Mouse (Mus musculus): ENCODE data around the gene Zfp775. TPM values are rescaled to one million over a fixed set of nuclear protein-coding genes. Genes with fewer than 3 reads are reported as not detected.

The Zfp775 gene
- polyA plus RNA-seq, 1 experiment from 2014 or later, result 5.2 TPM

DNA sequence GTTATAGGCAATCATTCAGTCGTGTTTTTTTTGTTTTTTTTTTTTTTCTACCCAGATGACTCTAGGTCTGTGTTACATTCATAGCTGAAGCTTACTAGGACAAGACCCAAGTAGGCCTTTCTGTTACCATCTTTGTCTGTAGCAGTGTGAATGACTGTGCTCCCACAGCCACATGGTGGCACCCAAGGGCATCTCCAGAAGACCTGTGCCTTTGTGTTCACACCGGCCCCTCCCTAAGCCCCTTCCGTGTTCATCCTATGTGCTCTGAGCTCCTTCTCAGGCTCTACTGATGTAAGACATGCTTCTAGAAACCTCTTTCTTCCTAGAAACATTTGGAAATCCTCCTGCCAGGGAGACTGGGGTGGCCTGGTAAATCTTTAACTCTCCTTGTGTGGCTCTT is 45.1 kb downstream of the Zfp775 start, which contains the start of gene Gimap8:
TSS of gene Gimap8 (plus strand) at position 240 of the 400 bp plus-strand sequence.
- Histone ChIP-seq H3K4me2 (ENCODE audit: low read depth, low read length) (0 out of 2 replicates have a peak within 1 kb of the TSS, but pooled peaks have one; percentile 3), H3K36me3 (ENCODE audit: control insufficient read depth, insufficient read depth, low read length) (no peaks in the 10 kb centered on the region), H3K4me1 (ENCODE audit: control insufficient read depth, insufficient read depth, low read length) (no peaks in the 10 kb centered on the region), H3K4me3 (replicated peaks; ENCODE audit: low read length) (no peak within 1 kb of the TSS), H3K27me3 (ENCODE audit: control insufficient read depth, insufficient read depth, low read length) (no peaks in the 10 kb centered on the region), H3K9me3 (replicated peaks; ENCODE audit: control insufficient read depth, low read length) (no peaks in the 10 kb centered on the region), H3K9ac (ENCODE audit: low read length) (no peak within 1 kb of the TSS), H3K27ac (ENCODE audit: low read length) (no peak within 1 kb of the TSS)
- no peak; the same call in 1 of the 2 replicates for ATAC-seq (ENCODE audit: insufficient read depth, low FRiP score)
- WGBS, result 40% methylated on average over 3 of the region's 3 CpGs

DNA sequence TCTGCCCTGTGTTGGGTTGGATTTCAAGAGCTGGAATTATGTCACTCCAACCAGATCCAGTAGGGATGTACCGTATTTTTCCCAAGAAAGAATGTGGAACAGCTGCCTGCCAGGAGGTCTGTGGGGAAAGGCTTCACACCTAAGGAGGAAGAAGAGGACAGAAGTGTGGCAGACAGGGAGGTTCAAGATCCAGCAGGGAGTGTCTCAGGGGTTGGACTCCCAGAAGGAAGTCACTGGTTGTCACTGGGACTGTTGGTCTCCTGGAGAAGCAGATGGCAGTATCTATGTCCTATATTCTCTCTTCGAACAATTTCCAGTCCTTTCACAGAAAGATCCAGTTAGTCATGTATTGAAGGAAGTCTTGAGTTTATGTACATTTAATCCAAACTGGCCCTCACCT is 45.7 kb downstream of the Zfp775 start:
- Histone ChIP-seq H3K9me3 (replicated peaks; ENCODE audit: control insufficient read depth, low read length) (no peaks in the 10 kb centered on the region), H3K4me1 (ENCODE audit: control insufficient read depth, insufficient read depth, low read length) (no peaks in the 10 kb centered on the region), H3K36me3 (ENCODE audit: control insufficient read depth, insufficient read depth, low read length) (no peaks in the 10 kb centered on the region), H3K27ac (ENCODE audit: low read length) (no peak overlapping the region), H3K9ac (ENCODE audit: low read length) (no peak overlapping the region), H3K4me2 (ENCODE audit: low read depth, low read length) (0 out of 2 replicates have a peak overlapping the region, but pooled peaks have one; percentile 3), H3K27me3 (ENCODE audit: control insufficient read depth, insufficient read depth, low read length) (no peaks in the 10 kb centered on the region), H3K4me3 (replicated peaks; ENCODE audit: low read length) (no peak overlapping the region)
- ATAC-seq (ENCODE audit: insufficient read depth, low FRiP score), result no peak
- WGBS, result 66% methylated on average over 2 of the region's 2 CpGs

- no peaks in the 10 kb centered on the region for H3K36me3 ChIP-seq (ENCODE audit: control insufficient read depth, insufficient read depth, low read length)
- H3K27ac ChIP-seq (ENCODE audit: low read length), result no peak overlapping the region
- no peak for ATAC-seq (ENCODE audit: insufficient read depth, low FRiP score)
- no peaks in the 10 kb centered on the region for H3K4me1 ChIP-seq (ENCODE audit: control insufficient read depth, insufficient read depth, low read length)
- WGBS, result 85% methylated on average over 4 of the region's 4 CpGs
- H3K9ac ChIP-seq (ENCODE audit: low read length), result no peak overlapping the region
- no peaks in the 10 kb centered on the region for H3K9me3 ChIP-seq (replicated peaks; ENCODE audit: control insufficient read depth, low read length)
- no peak overlapping the region for H3K4me3 ChIP-seq (replicated peaks; ENCODE audit: low read length)
- no peak overlapping the region for H3K4me2 ChIP-seq (ENCODE audit: low read depth, low read length)
- no peaks in the 10 kb centered on the region for H3K27me3 ChIP-seq (ENCODE audit: control insufficient read depth, insufficient read depth, low read length)
Observed at GRCm38 (mm10) chr6:48648779-48649178, 46.9 kb downstream of the Zfp775 start.

- no peak overlapping the region for H3K9ac ChIP-seq (ENCODE audit: low read length)
- no peaks in the 10 kb centered on the region for H3K36me3 ChIP-seq (ENCODE audit: control insufficient read depth, insufficient read depth, low read length)
- ATAC-seq (ENCODE audit: insufficient read depth, low FRiP score), result no peak
- 84% methylated on average over 9 of the region's 9 CpGs for WGBS
- no peak overlapping the region for H3K27ac ChIP-seq (ENCODE audit: low read length)
- no peaks in the 10 kb centered on the region for H3K9me3 ChIP-seq (replicated peaks; ENCODE audit: control insufficient read depth, low read length)
- no peak overlapping the region for H3K4me3 ChIP-seq (replicated peaks; ENCODE audit: low read length)
- no peaks in the 10 kb centered on the region for H3K4me1 ChIP-seq (ENCODE audit: control insufficient read depth, insufficient read depth, low read length)
- H3K4me2 ChIP-seq (ENCODE audit: low read depth, low read length), result no peak overlapping the region
- no peaks in the 10 kb centered on the region for H3K27me3 ChIP-seq (ENCODE audit: control insufficient read depth, insufficient read depth, low read length)
Observed at GRCm38 (mm10) chr6:48650041-48650440, 48.2 kb downstream of the Zfp775 start.

DNA sequence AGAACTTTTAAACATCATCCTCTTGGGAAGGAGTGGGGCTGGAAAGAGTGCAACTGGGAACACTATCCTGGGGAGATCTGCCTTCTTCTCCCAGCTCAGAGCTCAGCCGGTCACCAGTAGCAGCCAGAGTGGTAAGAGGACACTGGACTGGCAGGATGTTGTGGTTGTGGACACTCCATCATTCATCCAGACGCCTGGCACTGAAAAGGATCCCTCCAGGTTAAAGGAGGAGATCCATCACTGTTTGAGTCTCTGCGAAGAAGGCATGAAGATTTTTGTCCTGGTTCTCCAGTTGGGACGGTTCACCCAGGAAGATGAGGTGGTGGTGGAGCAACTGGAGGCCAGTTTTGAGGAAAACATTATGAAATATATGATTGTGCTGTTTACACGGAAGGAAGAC is 56.9 kb downstream of the Zfp775 start:
- no peak for ATAC-seq (ENCODE audit: insufficient read depth, low FRiP score)
- no peak overlapping the region for H3K4me3 ChIP-seq (replicated peaks; ENCODE audit: low read length)
- no peak overlapping the region for H3K27ac ChIP-seq (ENCODE audit: low read length)
- H3K4me2 ChIP-seq (ENCODE audit: low read depth, low read length), result no peak overlapping the region
- H3K4me1 ChIP-seq (ENCODE audit: control insufficient read depth, insufficient read depth, low read length), result no peaks in the 10 kb centered on the region
- no peak overlapping the region for H3K9ac ChIP-seq (ENCODE audit: low read length)
- no peaks in the 10 kb centered on the region for H3K27me3 ChIP-seq (ENCODE audit: control insufficient read depth, insufficient read depth, low read length)
- no peaks in the 10 kb centered on the region for H3K36me3 ChIP-seq (ENCODE audit: control insufficient read depth, insufficient read depth, low read length)
- H3K9me3 ChIP-seq (replicated peaks; ENCODE audit: control insufficient read depth, low read length), result no peaks in the 10 kb centered on the region
- WGBS, result 57% methylated on average over 5 of the region's 5 CpGs

DNA sequence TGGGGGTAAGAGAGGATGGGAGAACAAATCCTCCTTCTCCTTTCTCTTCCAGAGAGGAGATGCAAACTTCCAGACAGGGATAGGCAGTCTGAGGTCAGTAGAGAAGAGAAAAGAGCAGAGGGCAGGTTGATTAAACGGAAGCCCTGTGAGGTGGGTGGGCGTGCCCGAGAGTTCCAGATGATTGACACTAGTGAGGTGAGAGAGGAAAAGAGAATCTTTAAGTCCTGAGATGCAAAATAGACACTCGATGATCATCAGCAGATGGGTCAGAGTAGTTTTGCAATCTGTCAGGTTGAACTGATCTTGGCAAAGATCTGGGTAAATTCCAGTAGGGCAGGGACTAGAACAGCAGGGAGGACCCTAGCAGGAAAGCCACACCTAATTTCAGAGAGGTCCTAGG is 62.9 kb downstream of the Zfp775 start:
- no peak for ATAC-seq (ENCODE audit: insufficient read depth, low FRiP score)
- no peak overlapping the region for H3K27ac ChIP-seq (ENCODE audit: low read length)
- 73% methylated on average over 4 of the region's 4 CpGs for WGBS

GRCm38 (mm10) chr6:48665471-48665870 is 63.6 kb downstream of the Zfp775 start:
- H3K4me3 ChIP-seq (replicated peaks; ENCODE audit: low read length), result no peak overlapping the region
- H3K27me3 ChIP-seq (ENCODE audit: control insufficient read depth, insufficient read depth, low read length), result no peaks in the 10 kb centered on the region
- no peaks in the 10 kb centered on the region for H3K4me1 ChIP-seq (ENCODE audit: control insufficient read depth, insufficient read depth, low read length)
- ATAC-seq (ENCODE audit: insufficient read depth, low FRiP score), result no peak
- no peak overlapping the region for H3K4me2 ChIP-seq (ENCODE audit: low read depth, low read length)
- no peak overlapping the region for H3K27ac ChIP-seq (ENCODE audit: low read length)
- H3K9me3 ChIP-seq (replicated peaks; ENCODE audit: control insufficient read depth, low read length), result no peaks in the 10 kb centered on the region
- no peak overlapping the region for H3K9ac ChIP-seq (ENCODE audit: low read length)
- no peaks in the 10 kb centered on the region for H3K36me3 ChIP-seq (ENCODE audit: control insufficient read depth, insufficient read depth, low read length)
- 94% methylated on average over 9 of the region's 9 CpGs for WGBS

More for the DNA sequence above, 62.9 kb downstream of the Zfp775 start:
- H3K4me2 ChIP-seq (ENCODE audit: low read depth, low read length), result no peak overlapping the region
- no peak overlapping the region for H3K9ac ChIP-seq (ENCODE audit: low read length)
- H3K36me3 ChIP-seq (ENCODE audit: control insufficient read depth, insufficient read depth, low read length), result no peaks in the 10 kb centered on the region
- no peaks in the 10 kb centered on the region for H3K9me3 ChIP-seq (replicated peaks; ENCODE audit: control insufficient read depth, low read length)
- H3K4me3 ChIP-seq (replicated peaks; ENCODE audit: low read length), result no peak overlapping the region
- H3K4me1 ChIP-seq (ENCODE audit: control insufficient read depth, insufficient read depth, low read length), result no peaks in the 10 kb centered on the region
- H3K27me3 ChIP-seq (ENCODE audit: control insufficient read depth, insufficient read depth, low read length), result no peaks in the 10 kb centered on the region

DNA sequence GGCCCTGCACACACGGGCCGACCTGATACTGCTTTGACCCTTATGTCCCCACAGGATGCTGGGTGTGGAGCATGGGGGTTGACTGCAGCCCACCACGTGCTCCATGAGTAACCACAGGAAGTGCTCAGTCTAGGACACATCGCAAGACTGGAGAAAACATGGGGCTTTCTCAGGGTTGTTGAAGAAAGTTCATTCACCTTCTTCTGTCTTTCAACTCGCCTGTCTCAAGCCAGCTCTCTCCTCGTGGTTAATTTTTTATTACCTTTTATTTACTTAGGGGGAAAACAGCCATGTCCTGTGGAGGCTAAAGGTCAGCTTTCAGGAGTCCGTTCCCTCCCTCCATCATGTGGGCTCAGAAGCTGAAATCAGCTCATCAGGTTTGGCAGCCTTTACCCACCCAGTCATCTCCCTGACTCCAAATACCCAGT is 64.3 kb downstream of the Zfp775 start:
- no peaks in the 10 kb centered on the region for H3K4me1 ChIP-seq (ENCODE audit: control insufficient read depth, insufficient read depth, low read length)
- H3K4me3 ChIP-seq (replicated peaks; ENCODE audit: low read length), result no peak overlapping the region
- H3K27me3 ChIP-seq (ENCODE audit: control insufficient read depth, insufficient read depth, low read length), result no peaks in the 10 kb centered on the region
- no peak for ATAC-seq (ENCODE audit: insufficient read depth, low FRiP score)
- no peaks in the 10 kb centered on the region for H3K9me3 ChIP-seq (replicated peaks; ENCODE audit: control insufficient read depth, low read length)
- H3K27ac ChIP-seq (ENCODE audit: low read length), result no peak overlapping the region
- H3K36me3 ChIP-seq (ENCODE audit: control insufficient read depth, insufficient read depth, low read length), result no peaks in the 10 kb centered on the region
- no peak overlapping the region for H3K9ac ChIP-seq (ENCODE audit: low read length)
- no peak overlapping the region for H3K4me2 ChIP-seq (ENCODE audit: low read depth, low read length)
- 26% methylated on average over 7 of the region's 7 CpGs for WGBS

GRCm38 (mm10) chr6:48668022-48668421 is 66.2 kb downstream of the Zfp775 start:
- H3K4me1 ChIP-seq (ENCODE audit: control insufficient read depth, insufficient read depth, low read length), result no peaks in the 10 kb centered on the region
- no peaks in the 10 kb centered on the region for H3K9me3 ChIP-seq (replicated peaks; ENCODE audit: control insufficient read depth, low read length)
- H3K4me2 ChIP-seq (ENCODE audit: low read depth, low read length), result no peak overlapping the region
- no peak for ATAC-seq (ENCODE audit: insufficient read depth, low FRiP score)
- no peak overlapping the region for H3K9ac ChIP-seq (ENCODE audit: low read length)
- no peaks in the 10 kb centered on the region for H3K27me3 ChIP-seq (ENCODE audit: control insufficient read depth, insufficient read depth, low read length)
- H3K36me3 ChIP-seq (ENCODE audit: control insufficient read depth, insufficient read depth, low read length), result no peaks in the 10 kb centered on the region
- H3K4me3 ChIP-seq (replicated peaks; ENCODE audit: low read length), result no peak overlapping the region
- H3K27ac ChIP-seq (ENCODE audit: low read length), result no peak overlapping the region
